Mouse (Mus musculus) adrenal gland, postnatal 25 days (tissue): ENCODE measurements at regions not wholly inside any gene's neighbourhood (a gene's known extent, or its start where the extent isn't known, plus 50 kb on each side); places are given as distances from the start of the nearest gene placed in this dataset.
"Not testable (repeated sequence)": the region's sequence is repeated elsewhere in the genome, so short reads cannot be mapped to it uniquely, and the experiment has no call there.

Experiments used
- DNase-seq: peaks from one replicate; pipeline ENCODE4 v3.0.0; 2021; ENCODE audit warnings: mixed read lengths

- no peak for DNase-seq
These were observed 163.8 kb upstream of the Hapln1 start for GRCm38 (mm10) chr13:89375526-89376474.

GRCm38 (mm10) chr13:89378365-89378764, 161.2 kb upstream of the Hapln1 start:
- no peak for DNase-seq

- DNase-seq = not testable (repeated sequence)
These were observed 155.9 kb upstream of the Hapln1 start for GRCm38 (mm10) chr13:89383619-89384190.

- peak; percentile 3 for DNase-seq
These were observed 154.9 kb upstream of the Hapln1 start for GRCm38 (mm10) chr13:89384598-89385145.

- no peak for DNase-seq
These were observed 152.2 kb upstream of the Hapln1 start for GRCm38 (mm10) chr13:89387416-89387815.

- no peak for DNase-seq
These were observed 150.4 kb upstream of the Hapln1 start for GRCm38 (mm10) chr13:89389149-89389548.

- DNase-seq = no peak
These were observed 144.8 kb upstream of the Hapln1 start for GRCm38 (mm10) chr13:89394717-89395344.

GRCm38 (mm10) chr13:89395851-89396250, 143.7 kb upstream of the Hapln1 start:
- DNase-seq = no peak

- DNase-seq = no peak
These were observed 138.4 kb upstream of the Hapln1 start for GRCm38 (mm10) chr13:89401084-89401671.

- DNase-seq = no peak
These were observed 129.1 kb upstream of the Hapln1 start for GRCm38 (mm10) chr13:89410504-89410903.

GRCm38 (mm10) chr13:89412768-89413487, 126.7 kb upstream of the Hapln1 start:
- DNase-seq = no peak

- no peak for DNase-seq
These were observed 120.8 kb upstream of the Hapln1 start for GRCm38 (mm10) chr13:89418804-89419203.

GRCm38 (mm10) chr13:89421833-89422232, 117.8 kb upstream of the Hapln1 start:
- no peak for DNase-seq

- no peak for DNase-seq
These were observed 116.1 kb upstream of the Hapln1 start for GRCm38 (mm10) chr13:89423491-89423890.

GRCm38 (mm10) chr13:89428272-89429071, 111.1 kb upstream of the Hapln1 start:
- no peak for DNase-seq

GRCm38 (mm10) chr13:89444847-89445246, 94.7 kb upstream of the Hapln1 start:
- no peak for DNase-seq

- DNase-seq = no peak
These were observed 85.8 kb upstream of the Hapln1 start for GRCm38 (mm10) chr13:89453819-89454218.

- DNase-seq = no peak
These were observed 85.2 kb upstream of the Hapln1 start for GRCm38 (mm10) chr13:89454249-89455018.

GRCm38 (mm10) chr13:89463746-89464145, 75.8 kb upstream of the Hapln1 start:
- no peak for DNase-seq
